Mouse (Mus musculus): ENCODE measurements around the gene Kcnk7. TPM values are rescaled to one million over a fixed set of nuclear protein-coding genes. Genes with fewer than 3 reads are reported as not detected.

Gene Kcnk7
- total and polyA plus RNA-seq, 2 experiments from 2014 or later = 0.30 TPM; not detected in 1

DNA sequence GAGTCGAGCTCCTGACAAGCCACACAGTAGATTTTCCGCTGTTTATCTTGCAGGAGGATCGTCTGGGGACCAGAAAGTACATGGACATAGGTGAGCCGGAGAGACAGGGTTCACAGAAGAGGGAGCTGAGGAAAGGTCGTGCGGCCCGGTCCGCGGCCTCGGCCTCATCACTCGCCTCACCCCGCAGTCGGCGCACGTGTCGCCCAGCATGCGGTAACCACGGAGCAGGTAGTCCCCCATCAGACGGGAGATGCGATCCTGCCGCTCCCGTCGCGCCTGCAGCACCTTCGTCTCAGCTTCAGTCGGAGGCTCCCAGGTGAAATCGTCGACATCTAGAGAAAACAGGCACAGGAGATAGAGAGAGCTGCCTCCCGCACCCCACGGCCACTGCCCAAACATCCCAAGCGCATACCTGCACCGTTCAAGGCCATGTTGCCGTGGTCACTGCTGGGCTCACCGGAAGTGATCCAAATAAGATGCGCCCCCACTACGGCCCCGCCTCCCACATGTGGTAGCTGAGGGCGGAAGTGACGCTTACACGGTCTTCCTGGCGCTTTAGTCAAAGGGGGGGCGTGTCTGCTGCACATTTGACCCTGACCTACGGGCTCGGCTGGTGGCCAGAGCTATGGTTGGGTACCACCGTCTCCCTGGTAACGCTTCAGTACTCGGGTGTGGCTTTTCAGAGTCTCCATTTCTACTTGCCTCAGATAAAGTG, 27.3 kb downstream of the Kcnk7 start:
- Histone ChIP-seq H3K27me3 (ENCODE audit: control insufficient read depth, insufficient read depth, low read length) (no peaks in the 10 kb centered on the region), H3K4me2 (ENCODE audit: low read depth, low read length) (peak overlapping the region; percentile 96), H3K27ac (ENCODE audit: low read depth) (0 out of 2 replicates have a peak overlapping the region, but pooled peaks have one; percentile 18), H3K9ac (replicated peaks; ENCODE audit: low read depth, low read length) (peak overlapping the region; percentile 64), H3K4me3 (ENCODE audit: low read depth, low read length) (peak overlapping the region; percentile 74), H3K4me1 (ENCODE audit: control insufficient read depth, insufficient read depth) (peaks cover 24% of the 10 kb centered on the region), H3K9me3 (replicated peaks; ENCODE audit: control insufficient read depth, low read length) (no peaks in the 10 kb centered on the region), H3K36me3 (replicated peaks; ENCODE audit: control insufficient read depth, insufficient read depth, low read length) (no peaks in the 10 kb centered on the region)
- ATAC-seq (ENCODE audit: insufficient read depth, low read depth) = peak; percentile 85
- under 1% methylated on average over 47 of the region's 47 CpGs for WGBS
- peak; percentile 91 for DNase-seq (ENCODE audit: low spot score)
- TF ChIP-seq EP300 (IDR thresholded peaks at IDR 0.05; ENCODE audit: low read depth) (no peak), CTCF (IDR thresholded peaks at IDR 0.05; ENCODE audit: low read depth) (no peak)

- Histone ChIP-seq H3K4me1 (ENCODE audit: control insufficient read depth, insufficient read depth) (peaks cover 7% of the 10 kb centered on the region; the same call in 1 of the 2 replicates), H3K27ac (ENCODE audit: low read depth) (no peak overlapping the region), H3K36me3 (replicated peaks; ENCODE audit: control insufficient read depth, insufficient read depth, low read length) (no peaks in the 10 kb centered on the region), H3K9ac (replicated peaks; ENCODE audit: low read depth, low read length) (no peak overlapping the region), H3K4me2 (ENCODE audit: low read depth, low read length) (no peak overlapping the region), H3K9me3 (replicated peaks; ENCODE audit: control insufficient read depth, low read length) (no peaks in the 10 kb centered on the region), H3K4me3 (ENCODE audit: low read depth, low read length) (no peak overlapping the region), H3K27me3 (ENCODE audit: control insufficient read depth, insufficient read depth, low read length) (no peaks in the 10 kb centered on the region)
- ATAC-seq (ENCODE audit: insufficient read depth, low read depth) (no peak), DNase-seq (ENCODE audit: low spot score) (no peak)
- 67% methylated on average over 9 of the region's 9 CpGs for WGBS
- no peak for TF ChIP-seq EP300 (IDR thresholded peaks at IDR 0.05; ENCODE audit: low read depth)
- no peak for TF ChIP-seq CTCF (IDR thresholded peaks at IDR 0.05; ENCODE audit: low read depth)
Measured at GRCm38 (mm10) chr19:5734325-5734724, 30.2 kb downstream of the Kcnk7 start.

DNA sequence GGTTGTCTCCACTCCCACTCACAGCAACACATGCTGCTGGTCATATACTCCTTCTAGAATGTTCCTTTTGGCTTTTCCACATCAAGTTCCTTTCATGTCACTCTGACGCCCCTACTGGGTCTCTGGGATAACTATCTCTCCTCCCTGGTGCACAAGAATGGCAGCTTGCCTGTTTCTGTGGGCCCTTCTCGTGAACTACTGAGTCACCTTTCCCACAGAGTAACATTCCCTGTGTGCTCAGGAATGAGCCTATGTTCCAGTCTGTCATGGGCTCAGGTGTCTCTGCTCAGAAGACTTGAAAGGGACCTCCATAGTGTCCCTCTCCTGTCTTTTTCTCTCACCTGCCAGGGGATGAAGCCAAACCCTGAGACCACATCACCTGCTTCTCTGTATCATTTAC, 35.3 kb downstream of the Kcnk7 start:
- WGBS = 42% methylated on average over 2 of the region's 2 CpGs

DNA sequence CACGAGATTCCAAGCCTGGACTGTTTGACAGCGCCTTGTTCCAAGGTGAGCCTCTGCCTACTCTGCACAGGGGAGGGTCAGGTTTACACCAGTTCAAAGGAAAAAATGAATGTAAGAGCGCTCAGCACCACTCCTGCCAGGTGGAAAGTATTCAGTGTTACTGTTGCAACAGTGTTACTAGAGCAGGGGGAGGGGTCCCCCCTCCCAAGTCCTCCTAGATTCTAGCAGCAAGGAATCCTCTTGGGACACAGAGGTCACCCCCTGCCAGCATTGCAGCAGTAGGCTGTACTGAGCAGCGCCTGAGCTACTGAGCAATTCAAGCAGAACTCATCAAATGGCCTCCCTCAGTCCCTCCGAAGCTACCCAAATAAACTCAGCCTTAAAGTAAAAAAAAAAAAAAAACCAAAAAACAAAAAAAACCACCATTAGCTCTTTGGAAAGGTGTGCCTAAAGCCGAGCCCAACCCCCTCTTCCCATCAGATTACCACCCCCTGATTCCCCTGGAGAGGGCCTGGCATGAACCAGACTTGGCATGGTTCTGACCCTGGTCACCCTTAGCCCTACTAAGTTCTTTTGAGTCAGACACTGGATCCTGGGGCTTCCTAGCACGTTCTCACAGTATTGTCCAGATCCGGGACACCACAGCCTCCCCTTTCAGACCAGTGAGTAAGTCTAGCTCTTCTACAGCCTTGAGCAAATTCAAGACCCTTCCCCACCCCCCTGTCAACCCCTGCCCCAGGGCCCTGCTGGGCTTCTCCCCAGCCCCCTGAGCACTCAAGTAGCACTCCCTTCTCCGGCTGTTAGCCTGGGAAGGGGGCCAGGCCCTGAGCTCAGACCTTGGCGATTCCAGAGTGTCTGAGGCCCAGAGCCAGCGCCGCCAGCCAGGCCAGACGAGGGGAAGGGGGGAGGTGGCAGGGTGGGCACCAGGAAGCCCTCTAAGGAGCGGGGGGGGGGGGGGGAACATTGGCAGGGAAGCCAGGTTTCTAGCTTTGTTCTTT, 36.5 kb downstream of the Kcnk7 start, which contains the start of gene Ltbp3:
Gene Ltbp3 (plus strand): TSS at position 585 of the 998 bp plus-strand sequence.
- Histone ChIP-seq H3K27me3 (ENCODE audit: control insufficient read depth, insufficient read depth, low read length) (0 out of 2 replicates have a peak, but pooled peaks cover 9% of the 10 kb centered on the region), H3K36me3 (replicated peaks; ENCODE audit: control insufficient read depth, insufficient read depth, low read length) (no peaks in the 10 kb centered on the region), H3K4me1 (ENCODE audit: control insufficient read depth, insufficient read depth) (peaks cover 12% of the 10 kb centered on the region), H3K9me3 (replicated peaks; ENCODE audit: control insufficient read depth, low read length) (no peaks in the 10 kb centered on the region), H3K9ac (replicated peaks; ENCODE audit: low read depth, low read length) (peak within 1 kb of the TSS; percentile 92), H3K27ac (ENCODE audit: low read depth) (peak within 1 kb of the TSS; percentile 89), H3K4me2 (ENCODE audit: low read depth, low read length) (peak within 1 kb of the TSS; percentile 99), H3K4me3 (ENCODE audit: low read depth, low read length) (peak within 1 kb of the TSS; percentile 78)
- 38% methylated on average over 11 of the region's 14 CpGs for WGBS
- peak; percentile 50 for ATAC-seq (ENCODE audit: insufficient read depth, low read depth)
- peak; percentile 81 for DNase-seq (ENCODE audit: low spot score)
- no peak for TF ChIP-seq EP300 (IDR thresholded peaks at IDR 0.05; ENCODE audit: low read depth)

More for the DNA sequence above, 35.3 kb downstream of the Kcnk7 start:
- no peak for DNase-seq (ENCODE audit: low spot score)
- H3K36me3 ChIP-seq (replicated peaks; ENCODE audit: control insufficient read depth, insufficient read depth, low read length) = no peaks in the 10 kb centered on the region
- no peak overlapping the region for H3K27ac ChIP-seq (ENCODE audit: low read depth)
- no peak overlapping the region for H3K4me2 ChIP-seq (ENCODE audit: low read depth, low read length)
- ATAC-seq (ENCODE audit: insufficient read depth, low read depth) = no peak
- no peaks in the 10 kb centered on the region for H3K27me3 ChIP-seq (ENCODE audit: control insufficient read depth, insufficient read depth, low read length)
- H3K4me3 ChIP-seq (ENCODE audit: low read depth, low read length) = no peak overlapping the region
- H3K4me1 ChIP-seq (ENCODE audit: control insufficient read depth, insufficient read depth) = peaks cover 8% of the 10 kb centered on the region; the same call in 1 of the 2 replicates
- H3K9me3 ChIP-seq (replicated peaks; ENCODE audit: control insufficient read depth, low read length) = no peaks in the 10 kb centered on the region
- TF ChIP-seq EP300 (IDR thresholded peaks at IDR 0.05; ENCODE audit: low read depth) (no peak), CTCF (IDR thresholded peaks at IDR 0.05; ENCODE audit: low read depth) (no peak)
- no peak overlapping the region for H3K9ac ChIP-seq (replicated peaks; ENCODE audit: low read depth, low read length)

DNA sequence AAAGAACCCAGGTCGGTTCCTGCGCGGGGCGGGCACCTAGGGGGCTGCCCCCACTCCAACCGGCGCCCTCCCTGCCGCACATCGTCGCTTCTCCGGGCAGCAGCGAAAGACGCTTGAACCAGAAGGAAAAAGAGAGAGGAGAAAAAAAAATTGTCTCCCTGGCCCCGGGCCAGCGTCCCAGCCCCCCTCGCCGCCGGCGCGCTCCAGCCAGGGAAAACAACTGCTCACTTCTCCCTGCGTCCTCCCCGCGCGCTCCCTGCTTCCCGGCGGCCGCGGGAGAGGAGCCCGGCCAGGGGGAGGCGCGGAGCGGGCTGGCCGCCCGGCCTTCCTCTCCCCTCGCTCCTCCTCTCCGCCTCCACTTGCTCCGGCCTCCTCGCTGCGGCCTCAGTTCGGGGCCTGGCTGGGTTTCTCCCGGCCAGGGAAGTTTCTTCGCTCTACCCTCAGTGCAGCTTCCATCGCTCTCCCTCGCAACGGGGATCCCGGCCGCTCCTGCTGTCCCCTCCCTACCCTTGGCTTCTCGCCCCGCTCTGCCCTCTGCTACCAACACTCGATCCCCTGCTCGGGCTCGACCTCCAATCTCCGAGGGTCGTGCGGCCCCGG, 37.6 kb downstream of the Kcnk7 start:
- TF ChIP-seq EP300 (IDR thresholded peaks at IDR 0.05; ENCODE audit: low read depth) (peak; percentile 50; the same call in 1 of the 2 replicates), CTCF (IDR thresholded peaks at IDR 0.05; ENCODE audit: low read depth) (no peak)
- Histone ChIP-seq H3K36me3 (replicated peaks; ENCODE audit: control insufficient read depth, insufficient read depth, low read length) (no peaks in the 10 kb centered on the region), H3K27ac (ENCODE audit: low read depth) (peak overlapping the region; percentile 89), H3K4me3 (ENCODE audit: low read depth, low read length) (peak overlapping the region; percentile 78), H3K4me1 (ENCODE audit: control insufficient read depth, insufficient read depth) (peaks cover 13% of the 10 kb centered on the region), H3K9me3 (replicated peaks; ENCODE audit: control insufficient read depth, low read length) (no peaks in the 10 kb centered on the region), H3K27me3 (ENCODE audit: control insufficient read depth, insufficient read depth, low read length) (0 out of 2 replicates have a peak, but pooled peaks cover 10% of the 10 kb centered on the region), H3K9ac (replicated peaks; ENCODE audit: low read depth, low read length) (peak overlapping the region; percentile 92), H3K4me2 (ENCODE audit: low read depth, low read length) (peak overlapping the region; percentile 99)
- ATAC-seq (ENCODE audit: insufficient read depth, low read depth) = peak; percentile 80
- WGBS = 1% methylated on average over 34 of the region's 55 CpGs
- DNase-seq (ENCODE audit: low spot score) = peak; percentile 83
